Mouse (Mus musculus): ENCODE measurements at regions not wholly inside any gene's neighbourhood (a gene's known extent, or its start where the extent isn't known, plus 50 kb on each side); places are given as distances from the start of the nearest gene placed in this dataset.

- no peak for DNase-seq (ENCODE audit: low spot score)
Measured at GRCm38 (mm10) chr17:45966736-45967135, 65.4 kb downstream of the Vegfa start.

GRCm38 (mm10) chr17:45964031-45964430, 68.1 kb downstream of the Vegfa start:
- intact Hi-C loops (cut with DNase I): no loop called here
- DNase-seq (ENCODE audit: low spot score): no peak

More at GRCm38 (mm10) chr17:45966736-45967135, 65.4 kb downstream of the Vegfa start:
- intact Hi-C loops (cut with DNase I): no loop called here

- intact Hi-C loops (cut with DNase I): no loop called here
- no peak for DNase-seq (ENCODE audit: low spot score)
Measured at GRCm38 (mm10) chr17:45963332-45963731, 68.8 kb downstream of the Vegfa start.

- intact Hi-C loops (cut with DNase I): no loop called here
Measured at GRCm38 (mm10) chr17:45961626-45962319, 70.4 kb downstream of the Vegfa start.

GRCm38 (mm10) chr17:45958094-45958881, 73.9 kb downstream of the Vegfa start:
- DNase-seq (ENCODE audit: low spot score): no peak
- intact Hi-C loops (cut with DNase I): loop anchor here (5.0 kb wide), 1 partner anchor 74 kb away; the partner anchor contains the start of gene Vegfa

More at GRCm38 (mm10) chr17:45961626-45962319, 70.4 kb downstream of the Vegfa start:
- no peak for DNase-seq (ENCODE audit: low spot score)

- no peak for DNase-seq (ENCODE audit: low spot score)
- intact Hi-C loops (cut with DNase I): loop anchor here (5.0 kb wide), 1 partner anchor 77 kb away; the partner anchor contains the start of gene Vegfa
Measured at GRCm38 (mm10) chr17:45955481-45955880, 76.7 kb downstream of the Vegfa start.

- intact Hi-C loops (cut with DNase I): loop anchor here (5.0 kb wide), 1 partner anchor 77 kb away; the partner anchor contains the start of gene Vegfa
- DNase-seq (ENCODE audit: low spot score): no peak
Measured at GRCm38 (mm10) chr17:45954824-45955223, 77.3 kb downstream of the Vegfa start.

GRCm38 (mm10) chr17:45953523-45953922, 78.6 kb downstream of the Vegfa start:
- intact Hi-C loops (cut with DNase I): no loop called here
- no peak for DNase-seq (ENCODE audit: low spot score)

GRCm38 (mm10) chr17:45950533-45951164, 81.5 kb downstream of the Vegfa start:
- intact Hi-C loops (cut with DNase I): no loop called here

GRCm38 (mm10) chr17:45949141-45949540, 83.0 kb downstream of the Vegfa start:
- no peak for DNase-seq (ENCODE audit: low spot score)
- intact Hi-C loops (cut with DNase I): no loop called here

More at GRCm38 (mm10) chr17:45950533-45951164, 81.5 kb downstream of the Vegfa start:
- no peak for DNase-seq (ENCODE audit: low spot score)

GRCm38 (mm10) chr17:45948314-45948935, 83.7 kb downstream of the Vegfa start:
- intact Hi-C loops (cut with DNase I): no loop called here
- DNase-seq (ENCODE audit: low spot score): no peak

GRCm38 (mm10) chr17:45945005-45945404, 87.2 kb downstream of the Vegfa start:
- intact Hi-C loops (cut with DNase I): no loop called here
- DNase-seq (ENCODE audit: low spot score): no peak

- intact Hi-C loops (cut with DNase I): no loop called here
Measured at GRCm38 (mm10) chr17:45943244-45943643, 88.9 kb downstream of the Vegfa start.

GRCm38 (mm10) chr17:45941890-45942375, 90.2 kb downstream of the Vegfa start:
- DNase-seq (ENCODE audit: low spot score): no peak
- intact Hi-C loops (cut with DNase I): no loop called here

More at GRCm38 (mm10) chr17:45943244-45943643, 88.9 kb downstream of the Vegfa start:
- no peak for DNase-seq (ENCODE audit: low spot score)

GRCm38 (mm10) chr17:45940121-45940813, 91.9 kb downstream of the Vegfa start:
- intact Hi-C loops (cut with DNase I): no loop called here
- DNase-seq (ENCODE audit: low spot score): no peak

- intact Hi-C loops (cut with DNase I): no loop called here
- no peak for DNase-seq (ENCODE audit: low spot score)
Measured at GRCm38 (mm10) chr17:45938284-45938683, 93.9 kb downstream of the Vegfa start.

- no peak for DNase-seq (ENCODE audit: low spot score)
- intact Hi-C loops (cut with DNase I): no loop called here
Measured at GRCm38 (mm10) chr17:45936577-45936976, 95.6 kb downstream of the Vegfa start.

- no peak for DNase-seq (ENCODE audit: low spot score)
- intact Hi-C loops (cut with DNase I): no loop called here
Measured at GRCm38 (mm10) chr17:45935291-45935690, 96.9 kb downstream of the Vegfa start.

GRCm38 (mm10) chr17:45934002-45934401, 98.2 kb downstream of the Vegfa start:
- no peak for DNase-seq (ENCODE audit: low spot score)
- intact Hi-C loops (cut with DNase I): no loop called here
